Mouse (Mus musculus): Measurements from ENCODE around the gene Gm11273. TPM values are rescaled to one million over a fixed set of nuclear protein-coding genes. Genes with fewer than 3 reads are reported as not detected.
"Not testable (repeated sequence)": the region's sequence is repeated elsewhere in the genome, so short reads cannot be mapped to it uniquely, and the experiment has no call there.

Gene Gm11273
- total RNA-seq (2021), result 10 to 100 TPM; 68.8 to 76.1 TPM

- not testable (repeated sequence) for DNase-seq (ENCODE audit: extremely low spot score in 1 of 2, low spot score in 1 of 2)
Measured at GRCm38 (mm10) chr13:21501182-21501581, at the start of gene Gm11273. TSS of gene Gm11273 (minus strand) at chr13:21501418.

- DNase-seq (ENCODE audit: extremely low spot score in 1 of 2, low spot score in 1 of 2), result no peak
Measured at GRCm38 (mm10) chr13:21550416-21551110, 49.3 kb upstream of the Gm11273 start.

GRCm38 (mm10) chr13:21549487-21549886 is 48.3 kb upstream of the Gm11273 start:
- DNase-seq (ENCODE audit: extremely low spot score in 1 of 2, low spot score in 1 of 2), result no peak

DNA sequence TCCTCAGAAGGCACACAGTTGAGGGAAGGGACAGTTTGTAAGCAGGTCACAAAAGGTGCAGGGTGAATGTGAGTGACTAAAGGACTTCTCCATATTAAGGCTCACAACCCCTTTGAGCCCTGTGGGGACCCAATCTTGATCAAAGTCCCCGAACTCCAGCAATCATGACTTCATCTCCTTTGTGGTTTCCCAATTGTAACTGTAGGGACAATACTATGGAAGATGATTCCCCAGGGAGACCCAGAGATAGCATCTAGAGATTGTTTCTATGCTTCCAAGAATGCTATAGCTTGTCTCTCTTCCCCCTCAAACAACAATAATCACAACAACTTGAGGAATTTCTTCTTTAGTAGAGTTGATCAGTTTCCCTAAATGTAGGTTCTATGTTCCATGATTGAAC is 41.5 kb upstream of the Gm11273 start, which contains the start of gene Olfr1366:
Gene Olfr1366 (minus strand): TSS at position 101 of the 400 bp plus-strand sequence.
- no peak for DNase-seq (ENCODE audit: extremely low spot score in 1 of 2, low spot score in 1 of 2)

DNA sequence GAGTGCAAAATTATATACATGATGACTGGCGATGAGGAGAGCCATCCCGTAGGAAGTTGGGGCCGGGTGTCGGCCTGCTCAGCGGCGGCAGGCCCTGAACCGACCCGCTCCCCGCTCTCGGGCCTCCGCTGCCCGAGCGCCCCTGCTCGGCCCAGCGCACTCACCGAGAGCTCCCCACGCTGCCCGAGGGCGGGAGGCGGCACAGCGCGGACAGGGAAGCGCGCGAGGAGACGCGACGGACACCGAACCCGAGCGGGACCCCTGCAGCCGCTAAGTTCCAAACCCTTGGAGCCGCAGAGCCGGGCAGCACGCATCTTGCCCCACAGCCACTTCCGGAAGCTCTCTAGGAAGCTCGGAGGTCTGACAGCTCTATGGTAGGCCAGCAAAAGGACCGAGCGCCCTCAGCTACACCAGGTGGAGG is 29.6 kb upstream of the Gm11273 start, which contains the start of gene Zkscan8:
Gene Zkscan8 (minus strand): TSS at position 340 of the 421 bp plus-strand sequence.
- DNase-seq (ENCODE audit: extremely low spot score in 1 of 2, low spot score in 1 of 2), result peak; percentile 78 to 83

GRCm38 (mm10) chr13:21530136-21530535 is 28.9 kb upstream of the Gm11273 start:
- no peak for DNase-seq (ENCODE audit: extremely low spot score in 1 of 2, low spot score in 1 of 2)

- DNase-seq (ENCODE audit: extremely low spot score in 1 of 2, low spot score in 1 of 2), result peak; percentile 62 to 67
Measured at GRCm38 (mm10) chr13:21506221-21506649, 5.0 kb upstream of the Gm11273 start.

DNA sequence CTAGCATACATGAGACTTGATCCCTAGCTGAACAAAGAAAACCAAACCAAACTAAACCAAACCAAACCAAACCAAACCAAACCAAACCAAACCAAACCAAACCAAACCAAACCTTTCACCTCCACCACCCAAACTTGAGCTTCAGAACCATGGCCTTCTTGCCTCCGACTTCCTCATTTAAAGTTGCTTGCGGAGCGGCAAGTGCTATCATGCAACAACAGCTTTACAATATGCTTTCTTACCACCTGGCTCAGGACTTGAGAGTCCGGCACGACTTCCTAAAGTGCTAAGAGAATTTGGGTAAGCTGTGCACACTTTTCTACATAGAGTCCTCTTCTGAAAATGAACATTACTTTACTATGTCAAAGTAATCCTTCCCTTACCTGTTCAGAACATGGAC is 1.1 kb upstream of the Gm11273 start:
- DNase-seq (ENCODE audit: extremely low spot score in 1 of 2, low spot score in 1 of 2), result no peak

GRCm38 (mm10) chr13:21495080-21495479 is 6.1 kb downstream of the Gm11273 start, which contains the start of gene AK157302:
TSS of gene AK157302 (plus strand) at chr13:21495223.
- DNase-seq (ENCODE audit: extremely low spot score in 1 of 2, low spot score in 1 of 2), result no peak

- DNase-seq (ENCODE audit: extremely low spot score in 1 of 2, low spot score in 1 of 2), result no peak
Measured at GRCm38 (mm10) chr13:21492847-21493246, 8.4 kb downstream of the Gm11273 start.

- DNase-seq (ENCODE audit: extremely low spot score in 1 of 2, low spot score in 1 of 2), result no peak
Measured at GRCm38 (mm10) chr13:21486881-21487280, 14.3 kb downstream of the Gm11273 start.

DNA sequence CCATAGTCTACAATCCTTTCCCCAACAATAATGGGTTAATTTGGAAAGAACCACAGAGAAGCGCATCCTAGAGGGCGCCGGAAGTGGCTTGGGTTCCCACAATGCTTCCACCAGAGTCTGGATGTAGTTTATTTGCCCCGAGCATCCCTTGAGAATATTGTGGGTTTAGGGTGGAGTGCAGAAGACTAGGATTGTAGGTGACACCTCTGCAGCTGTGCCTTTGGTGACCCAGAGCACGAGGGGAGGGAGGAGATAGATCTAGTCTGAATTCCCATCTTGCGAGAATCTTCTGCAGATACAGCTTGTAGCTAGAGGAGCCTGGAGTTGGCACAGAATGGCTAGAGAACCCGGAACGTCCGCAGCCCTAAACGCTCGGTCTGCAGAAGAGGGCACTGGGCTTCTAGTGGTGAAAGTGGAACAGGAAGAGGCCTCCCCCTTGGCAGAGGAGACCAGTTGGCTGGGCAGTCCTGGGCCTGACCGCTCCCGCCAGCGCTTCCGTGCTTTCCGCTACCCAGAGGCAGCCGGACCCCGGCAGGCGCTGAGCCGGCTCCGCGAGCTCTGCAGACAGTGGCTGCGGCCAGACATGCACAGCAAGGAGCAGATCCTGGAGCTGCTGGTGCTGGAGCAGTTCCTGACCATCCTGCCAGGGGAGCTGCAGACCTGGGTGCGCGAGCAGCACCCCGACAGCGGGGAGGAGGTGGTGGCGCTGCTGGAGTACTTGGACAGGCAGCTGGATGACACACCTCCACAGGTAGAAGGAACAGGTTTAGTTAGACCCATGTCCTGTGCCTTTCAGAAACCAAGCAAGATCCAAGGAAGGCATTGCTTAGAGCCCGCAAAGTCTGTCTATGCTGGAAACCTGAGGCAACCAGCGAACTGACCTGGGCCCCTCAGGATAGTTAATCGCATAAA is 22.2 kb downstream of the Gm11273 start, which contains the start of the genes Zkscan4 and Gm10065:
Gene Zkscan4 (plus strand): TSS at position 149 of the 912 bp plus-strand sequence.
Gene Gm10065 (minus strand): TSS at position 683 of the 912 bp plus-strand sequence.
- peak; percentile 61 to 62 for DNase-seq (ENCODE audit: extremely low spot score in 1 of 2, low spot score in 1 of 2)

DNA sequence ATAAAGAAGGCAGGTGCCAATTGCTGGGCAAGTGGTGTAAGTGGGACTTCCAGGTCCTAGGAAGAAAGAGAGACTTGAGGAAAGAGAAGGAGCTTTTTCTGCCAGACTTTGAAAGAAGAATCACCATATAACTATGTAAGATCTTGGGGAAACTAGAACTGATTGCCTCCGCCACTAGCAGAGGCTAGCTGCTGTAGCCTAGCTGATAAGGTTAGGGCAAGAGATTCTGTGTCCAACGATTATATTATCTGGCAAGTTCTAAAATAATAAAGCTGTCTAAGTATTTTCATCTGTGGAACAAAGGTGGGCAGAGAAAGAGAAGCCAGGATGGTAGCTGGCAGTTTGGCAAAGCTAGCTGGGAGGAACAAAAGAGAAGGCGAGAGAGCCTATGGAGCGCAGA is 28.8 kb downstream of the Gm11273 start:
- no peak for DNase-seq (ENCODE audit: extremely low spot score in 1 of 2, low spot score in 1 of 2)

GRCm38 (mm10) chr13:21469097-21469496 is 32.1 kb downstream of the Gm11273 start:
- DNase-seq (ENCODE audit: extremely low spot score in 1 of 2, low spot score in 1 of 2), result no peak

DNA sequence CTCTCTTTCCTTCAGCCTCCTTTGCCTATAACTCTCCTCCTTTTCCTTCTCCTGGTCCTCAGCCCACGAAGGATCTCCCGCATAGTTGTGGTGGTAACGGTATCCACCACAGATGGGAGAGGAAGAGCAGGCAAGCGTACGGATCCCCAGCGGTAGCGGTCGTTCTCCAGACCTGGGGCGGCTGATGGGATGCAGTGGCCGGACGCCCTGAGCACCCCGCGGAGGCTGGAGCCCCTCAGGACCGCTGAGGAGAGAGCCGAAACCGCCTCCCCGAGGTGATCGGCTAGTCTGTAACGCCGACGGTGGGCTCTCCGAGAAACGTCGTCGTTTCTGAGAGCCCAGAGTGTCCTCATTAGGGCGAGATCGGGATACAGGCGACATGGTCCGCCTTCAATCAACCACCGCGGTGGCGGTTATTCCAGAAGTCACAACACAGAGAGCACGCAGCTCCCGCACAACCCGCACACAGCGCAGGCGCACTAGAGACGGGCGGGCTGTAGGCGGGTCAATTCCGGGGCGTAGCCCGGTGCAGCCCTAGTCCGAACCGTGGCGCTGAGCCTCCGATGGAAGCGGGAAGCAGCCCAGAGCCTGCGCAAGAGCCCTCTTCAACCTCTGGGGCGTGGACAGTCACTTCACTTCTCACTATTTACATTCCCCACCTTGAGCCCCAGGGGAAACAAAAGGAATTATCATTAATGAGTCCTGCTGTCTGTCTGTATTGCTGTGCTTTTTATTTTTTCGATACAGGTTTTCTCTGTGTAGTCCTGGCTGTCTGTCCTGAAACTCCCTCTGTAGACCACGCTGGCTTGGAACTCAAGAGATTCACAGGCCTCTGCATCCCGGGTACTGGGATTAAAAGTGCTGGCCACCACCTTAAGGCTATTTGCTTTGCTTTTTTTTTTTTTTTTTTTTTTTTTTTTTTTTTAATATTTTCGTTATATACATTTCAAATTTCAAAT is 32.9 kb downstream of the Gm11273 start, which contains the start of gene Nkapl:
Gene Nkapl (minus strand): TSS at position 449 of the 959 bp plus-strand sequence.
- peak; percentile 52 to 63 for DNase-seq (ENCODE audit: extremely low spot score in 1 of 2, low spot score in 1 of 2)

- DNase-seq (ENCODE audit: extremely low spot score in 1 of 2, low spot score in 1 of 2), result no peak
Measured at GRCm38 (mm10) chr13:21467336-21467735, 33.9 kb downstream of the Gm11273 start.

DNA sequence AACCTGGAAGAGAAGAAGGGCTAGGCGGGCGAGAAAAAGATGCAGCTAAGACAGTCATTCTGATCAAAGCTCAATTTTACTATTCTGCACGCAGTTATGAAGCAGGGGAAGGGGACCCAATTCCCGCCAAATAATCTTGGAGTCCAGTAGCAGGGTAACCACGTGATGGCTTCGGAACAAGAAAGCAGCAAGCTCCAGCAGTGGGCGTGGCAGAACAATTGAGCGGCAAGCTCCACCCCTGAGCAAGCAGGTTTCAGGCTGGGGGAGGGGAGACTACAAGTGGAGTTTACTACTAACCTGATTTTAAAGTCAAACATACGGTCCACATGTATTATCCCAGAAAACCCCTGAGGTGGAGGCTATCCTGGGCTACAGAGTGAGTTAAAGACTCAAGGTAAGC is 38.7 kb downstream of the Gm11273 start:
- not testable (repeated sequence) for DNase-seq (ENCODE audit: extremely low spot score in 1 of 2, low spot score in 1 of 2)

DNA sequence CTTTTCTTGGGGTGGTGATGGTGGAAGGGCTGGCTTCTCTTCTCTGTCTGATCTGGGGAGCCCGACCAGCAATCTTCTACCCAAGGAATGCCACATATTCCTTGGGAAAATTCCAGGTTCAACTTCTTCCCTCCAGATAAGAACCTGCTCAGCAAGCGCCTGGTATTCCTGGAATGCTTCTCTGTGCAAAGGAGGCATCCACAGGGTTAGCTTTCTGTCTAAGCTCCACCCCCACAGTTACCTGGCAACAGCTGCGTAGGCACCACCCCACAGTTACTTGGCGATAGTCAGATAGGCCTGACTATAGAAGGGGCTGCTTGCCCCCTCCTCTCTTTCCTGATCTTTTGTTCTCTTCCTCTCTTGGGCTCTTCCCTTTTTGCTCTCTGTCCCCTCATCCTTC is 44.9 kb downstream of the Gm11273 start:
- no peak for DNase-seq (ENCODE audit: extremely low spot score in 1 of 2, low spot score in 1 of 2)

GRCm38 (mm10) chr13:21454133-21454532 is 47.1 kb downstream of the Gm11273 start:
- no peak for DNase-seq (ENCODE audit: extremely low spot score in 1 of 2, low spot score in 1 of 2)

- peak; percentile 78 to 82 for DNase-seq (ENCODE audit: extremely low spot score in 1 of 2, low spot score in 1 of 2)
Measured at GRCm38 (mm10) chr13:21453449-21453848, 47.8 kb downstream of the Gm11273 start, which contains the start of gene Zscan26. TSS of gene Zscan26 (minus strand) at chr13:21453730.

Data from layer of hippocampus, postnatal 25 days (tissue).